Mouse (Mus musculus): ENCODE data around the gene Gm37240. TPM values are rescaled to one million over a fixed set of nuclear protein-coding genes. Genes with fewer than 3 reads are reported as not detected.

Gm37240 gene
- total and polyA plus RNA-seq, 3 experiments = not detected

DNA sequence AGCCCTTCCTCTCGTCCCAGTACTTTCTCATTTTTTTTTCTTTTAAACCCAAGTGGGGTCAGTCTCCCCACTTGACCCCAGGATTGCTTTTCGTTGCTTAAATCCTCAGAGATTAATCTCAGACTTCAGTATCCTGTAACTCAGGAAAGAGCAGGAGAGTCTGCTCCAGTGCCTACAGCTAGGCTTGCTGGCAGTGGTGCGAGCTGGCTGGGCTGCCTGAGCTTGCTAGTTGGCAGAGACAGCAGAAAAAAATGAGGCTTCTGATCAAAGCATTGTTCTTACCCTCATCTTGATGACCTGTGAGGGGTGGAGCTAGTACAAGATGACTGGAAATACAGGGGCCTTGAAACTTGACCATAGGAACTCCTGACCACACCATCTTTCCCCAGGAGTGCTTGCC is 292.9 kb downstream of the Gm37240 start:
- Histone ChIP-seq H3K27me3 (ENCODE audit: insufficient read depth, low read length) (no peaks in the 10 kb centered on the region), H3K4me1 (ENCODE audit: insufficient read depth, low read depth, low read length) (peaks cover 45% of the 10 kb centered on the region), H3K4me3 (ENCODE audit: low read depth, low read length) (no peak overlapping the region), H3K36me3 (replicated peaks) (peaks cover 37% of the 10 kb centered on the region), H3K9me3 (replicated peaks) (no peaks in the 10 kb centered on the region)
- no peak for ATAC-seq (ENCODE audit: extremely low read depth, insufficient number of reproducible peaks, low FRiP score, poor library complexity, severe bottlenecking)
- DNase-seq (ENCODE audit: low spot score) = no peak
- no peak for TF ChIP-seq GATA2 (IDR thresholded peaks at IDR 0.05; ENCODE audit: borderline replicate concordance, low read depth, low read length)
- no peak for TF ChIP-seq CTCF (IDR thresholded peaks at IDR 0.05; ENCODE audit: low read depth, low read length)
- TF ChIP-seq GATA1 (IDR thresholded peaks at IDR 0.05; ENCODE audit: borderline replicate concordance, low read length) = no peak
- no peak for TF ChIP-seq POLR2AphosphoS5 (IDR thresholded peaks at IDR 0.05; ENCODE audit: insufficient replicate concordance, low read depth, low read length)
- no peak for TF ChIP-seq TAL1 (conservative IDR thresholded peaks at IDR 0.05; ENCODE audit: low read depth, low read length)

DNA sequence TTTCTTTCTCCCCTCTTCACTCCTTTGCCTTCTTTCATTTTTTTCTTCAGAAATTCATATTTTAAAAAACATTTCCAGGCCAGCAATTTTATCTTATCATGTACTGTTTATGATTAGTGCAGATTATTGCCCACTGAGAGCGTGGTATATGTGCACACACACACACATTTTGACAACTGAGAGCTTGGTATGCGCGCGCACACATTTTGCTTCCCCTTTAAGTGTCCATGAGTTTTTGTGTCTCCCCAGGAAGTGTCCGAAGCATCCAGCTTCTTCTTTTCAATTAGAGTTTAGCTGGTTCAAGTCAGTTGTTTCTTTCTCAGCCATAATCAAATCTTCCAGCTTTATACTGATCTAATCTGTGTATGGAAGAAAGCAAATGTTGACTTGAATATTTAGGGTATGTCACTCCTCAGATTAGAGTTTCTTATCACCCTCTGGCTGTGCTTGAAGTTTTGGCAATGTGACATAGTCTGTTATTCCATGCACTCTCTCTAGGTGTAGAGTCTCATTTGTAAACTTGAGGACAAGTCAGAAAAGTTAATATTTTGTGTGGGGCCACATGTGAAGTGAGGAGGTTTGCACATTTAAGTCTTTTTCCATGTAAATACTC is 294.6 kb downstream of the Gm37240 start:
- H3K4me3 ChIP-seq (ENCODE audit: low read depth, low read length) = no peak overlapping the region; the same call in 1 of the 2 replicates
- H3K27me3 ChIP-seq (ENCODE audit: insufficient read depth, low read length) = no peaks in the 10 kb centered on the region
- no peak for TF ChIP-seq CTCF (IDR thresholded peaks at IDR 0.05; ENCODE audit: low read depth, low read length)
- no peak for TF ChIP-seq TAL1 (conservative IDR thresholded peaks at IDR 0.05; ENCODE audit: low read depth, low read length)
- TF ChIP-seq GATA2 (IDR thresholded peaks at IDR 0.05; ENCODE audit: borderline replicate concordance, low read depth, low read length) = no peak
- TF ChIP-seq POLR2AphosphoS5 (IDR thresholded peaks at IDR 0.05; ENCODE audit: insufficient replicate concordance, low read depth, low read length) = no peak
- TF ChIP-seq GATA1 (IDR thresholded peaks at IDR 0.05; ENCODE audit: borderline replicate concordance, low read length) = no peak
- peak; percentile 37 for DNase-seq (ENCODE audit: low spot score)
- peaks cover 36% of the 10 kb centered on the region for H3K36me3 ChIP-seq (replicated peaks)
- H3K9me3 ChIP-seq (replicated peaks) = no peaks in the 10 kb centered on the region
- peaks cover 59% of the 10 kb centered on the region for H3K4me1 ChIP-seq (ENCODE audit: insufficient read depth, low read depth, low read length)
- ATAC-seq (ENCODE audit: extremely low read depth, insufficient number of reproducible peaks, low FRiP score, poor library complexity, severe bottlenecking) = peak; percentile 38

DNA sequence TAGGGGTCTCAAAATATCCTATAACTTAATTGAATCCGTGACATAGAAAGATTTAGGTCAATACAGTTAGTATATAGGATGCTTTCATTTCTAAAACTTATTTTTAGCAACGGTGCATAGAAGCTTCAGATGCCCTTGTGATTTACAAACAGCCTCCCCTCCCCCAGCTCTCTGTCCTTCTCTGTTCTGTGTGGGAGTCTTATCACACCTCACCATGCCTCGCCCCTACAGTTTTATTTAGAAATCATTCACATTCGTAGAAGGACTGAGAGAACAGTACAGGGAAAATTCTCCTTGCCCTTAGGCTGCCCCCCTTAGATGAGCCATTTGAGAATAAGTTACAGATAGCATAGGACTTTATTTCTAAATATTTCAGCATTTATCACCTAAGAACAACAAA is 295.3 kb downstream of the Gm37240 start:
- peak; percentile 47 for DNase-seq (ENCODE audit: low spot score)
- ATAC-seq (ENCODE audit: extremely low read depth, insufficient number of reproducible peaks, low FRiP score, poor library complexity, severe bottlenecking) = peak; percentile 83
- Histone ChIP-seq H3K9me3 (replicated peaks) (no peaks in the 10 kb centered on the region), H3K27me3 (ENCODE audit: insufficient read depth, low read length) (no peaks in the 10 kb centered on the region), H3K4me3 (ENCODE audit: low read depth, low read length) (no peak overlapping the region), H3K36me3 (replicated peaks) (peaks cover 41% of the 10 kb centered on the region), H3K4me1 (ENCODE audit: insufficient read depth, low read depth, low read length) (peaks cover 66% of the 10 kb centered on the region)
- TF ChIP-seq TAL1 (conservative IDR thresholded peaks at IDR 0.05; ENCODE audit: low read depth, low read length) (peak; percentile 76), POLR2AphosphoS5 (IDR thresholded peaks at IDR 0.05; ENCODE audit: insufficient replicate concordance, low read depth, low read length) (no peak)

DNA sequence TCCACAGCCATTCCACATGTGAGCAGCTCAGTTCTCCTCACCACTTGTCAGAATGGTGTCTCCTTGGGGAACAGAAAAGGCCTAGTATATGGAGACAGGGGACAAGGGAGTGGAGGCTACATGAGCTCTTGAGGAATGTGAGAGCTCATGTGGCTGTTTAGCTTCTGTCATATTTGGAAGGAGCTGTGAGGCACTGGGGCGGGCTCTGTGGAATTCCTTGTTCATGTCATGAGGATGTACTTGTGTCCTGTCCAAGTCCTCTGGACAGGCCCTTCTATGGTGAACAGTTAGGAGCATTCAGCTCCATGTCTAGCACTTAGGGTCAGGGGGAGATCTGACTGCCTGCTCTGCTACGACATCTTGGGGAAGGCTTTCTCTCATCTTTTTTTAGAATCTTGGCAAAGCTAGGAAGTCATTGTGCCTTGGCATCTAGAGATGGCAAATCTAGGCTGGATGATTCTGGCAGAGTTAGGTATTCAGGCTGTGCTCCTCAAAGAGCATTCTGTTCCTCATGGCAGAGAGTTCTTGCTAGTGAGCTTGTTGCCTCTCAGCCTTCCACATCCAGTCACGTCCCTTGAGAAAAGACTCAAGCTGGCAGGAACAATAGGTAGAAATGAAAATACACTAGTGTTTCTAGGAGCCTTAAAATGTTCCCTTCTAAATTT is 297.1 kb downstream of the Gm37240 start:
- ATAC-seq (ENCODE audit: extremely low read depth, insufficient number of reproducible peaks, low FRiP score, poor library complexity, severe bottlenecking) = no peak
- Histone ChIP-seq H3K4me1 (ENCODE audit: insufficient read depth, low read depth, low read length) (peaks cover 82% of the 10 kb centered on the region), H3K36me3 (replicated peaks) (peaks cover 36% of the 10 kb centered on the region)

DNA sequence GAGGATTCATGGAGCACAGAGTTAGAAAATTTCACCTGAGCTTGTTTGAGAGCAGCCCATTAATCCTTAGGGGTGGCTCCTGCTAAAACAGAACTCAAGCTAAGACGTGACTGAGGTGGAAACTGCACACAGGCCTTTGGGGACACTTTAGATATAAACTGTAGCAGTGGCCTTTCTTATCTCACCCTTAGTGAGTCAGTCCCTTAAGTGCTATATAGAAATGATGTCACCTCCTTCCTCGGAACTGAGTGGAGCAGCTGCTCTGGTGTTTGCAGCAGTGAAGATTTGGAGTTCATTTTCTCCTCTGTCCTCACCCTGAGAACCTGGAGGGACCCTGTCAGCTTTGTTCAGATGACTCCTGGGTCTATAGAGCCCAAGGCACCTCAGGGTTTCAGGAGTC is 298.6 kb downstream of the Gm37240 start:
- ATAC-seq (ENCODE audit: extremely low read depth, insufficient number of reproducible peaks, low FRiP score, poor library complexity, severe bottlenecking) = no peak; the same call in 1 of the 2 replicates
- TF ChIP-seq GATA1 (IDR thresholded peaks at IDR 0.05; ENCODE audit: borderline replicate concordance, low read length) (no peak), POLR2AphosphoS5 (IDR thresholded peaks at IDR 0.05; ENCODE audit: insufficient replicate concordance, low read depth, low read length) (no peak), TAL1 (conservative IDR thresholded peaks at IDR 0.05; ENCODE audit: low read depth, low read length) (no peak), CTCF (IDR thresholded peaks at IDR 0.05; ENCODE audit: low read depth, low read length) (no peak), GATA2 (IDR thresholded peaks at IDR 0.05; ENCODE audit: borderline replicate concordance, low read depth, low read length) (no peak)
- H3K27me3 ChIP-seq (ENCODE audit: insufficient read depth, low read length) = no peaks in the 10 kb centered on the region

More for the DNA sequence above, 297.1 kb downstream of the Gm37240 start:
- Histone ChIP-seq H3K9me3 (replicated peaks) (no peaks in the 10 kb centered on the region), H3K27me3 (ENCODE audit: insufficient read depth, low read length) (no peaks in the 10 kb centered on the region), H3K4me3 (ENCODE audit: low read depth, low read length) (no peak overlapping the region; the same call in 1 of the 2 replicates)
- DNase-seq (ENCODE audit: low spot score) = no peak
- TF ChIP-seq GATA1 (IDR thresholded peaks at IDR 0.05; ENCODE audit: borderline replicate concordance, low read length) (no peak), POLR2AphosphoS5 (IDR thresholded peaks at IDR 0.05; ENCODE audit: insufficient replicate concordance, low read depth, low read length) (no peak), TAL1 (conservative IDR thresholded peaks at IDR 0.05; ENCODE audit: low read depth, low read length) (no peak), GATA2 (IDR thresholded peaks at IDR 0.05; ENCODE audit: borderline replicate concordance, low read depth, low read length) (no peak), CTCF (IDR thresholded peaks at IDR 0.05; ENCODE audit: low read depth, low read length) (no peak)

DNA sequence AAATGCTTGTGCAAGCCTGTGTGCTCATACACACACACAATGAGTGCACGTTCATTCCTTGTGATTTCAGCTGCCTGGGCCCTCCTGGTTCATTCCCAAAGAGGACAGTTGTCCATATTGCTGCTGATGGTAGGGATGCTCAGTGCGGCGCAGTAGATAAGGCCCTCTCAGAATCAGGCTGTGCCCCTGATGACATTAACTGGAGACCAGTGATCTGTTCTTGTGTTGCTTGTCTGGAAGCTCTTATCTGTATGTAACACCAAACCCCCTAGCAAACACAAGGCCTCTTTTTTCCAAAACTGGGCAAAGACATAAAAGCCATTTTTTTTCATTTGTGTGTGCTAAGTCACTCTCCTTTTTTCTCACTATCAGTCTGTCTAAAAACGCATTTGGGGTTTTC is 302.4 kb downstream of the Gm37240 start:
- peaks cover 63% of the 10 kb centered on the region for H3K4me1 ChIP-seq (ENCODE audit: insufficient read depth, low read depth, low read length)
- no peak overlapping the region for H3K4me3 ChIP-seq (ENCODE audit: low read depth, low read length)
- no peak for DNase-seq (ENCODE audit: low spot score)
- peak; percentile 69 for ATAC-seq (ENCODE audit: extremely low read depth, insufficient number of reproducible peaks, low FRiP score, poor library complexity, severe bottlenecking)
- no peaks in the 10 kb centered on the region for H3K27me3 ChIP-seq (ENCODE audit: insufficient read depth, low read length)
- TF ChIP-seq POLR2AphosphoS5 (IDR thresholded peaks at IDR 0.05; ENCODE audit: insufficient replicate concordance, low read depth, low read length) (no peak), TAL1 (conservative IDR thresholded peaks at IDR 0.05; ENCODE audit: low read depth, low read length) (peak; percentile 66)
- H3K36me3 ChIP-seq (replicated peaks) = peaks cover 53% of the 10 kb centered on the region
- H3K9me3 ChIP-seq (replicated peaks) = no peaks in the 10 kb centered on the region

More for the DNA sequence above, 298.6 kb downstream of the Gm37240 start:
- peak; percentile 41 for DNase-seq (ENCODE audit: low spot score)
- Histone ChIP-seq H3K4me1 (ENCODE audit: insufficient read depth, low read depth, low read length) (peaks cover 85% of the 10 kb centered on the region), H3K9me3 (replicated peaks) (no peaks in the 10 kb centered on the region), H3K36me3 (replicated peaks) (peaks cover 39% of the 10 kb centered on the region), H3K4me3 (ENCODE audit: low read depth, low read length) (no peak overlapping the region; the same call in 1 of the 2 replicates)
